In the genomic region with DNA sequence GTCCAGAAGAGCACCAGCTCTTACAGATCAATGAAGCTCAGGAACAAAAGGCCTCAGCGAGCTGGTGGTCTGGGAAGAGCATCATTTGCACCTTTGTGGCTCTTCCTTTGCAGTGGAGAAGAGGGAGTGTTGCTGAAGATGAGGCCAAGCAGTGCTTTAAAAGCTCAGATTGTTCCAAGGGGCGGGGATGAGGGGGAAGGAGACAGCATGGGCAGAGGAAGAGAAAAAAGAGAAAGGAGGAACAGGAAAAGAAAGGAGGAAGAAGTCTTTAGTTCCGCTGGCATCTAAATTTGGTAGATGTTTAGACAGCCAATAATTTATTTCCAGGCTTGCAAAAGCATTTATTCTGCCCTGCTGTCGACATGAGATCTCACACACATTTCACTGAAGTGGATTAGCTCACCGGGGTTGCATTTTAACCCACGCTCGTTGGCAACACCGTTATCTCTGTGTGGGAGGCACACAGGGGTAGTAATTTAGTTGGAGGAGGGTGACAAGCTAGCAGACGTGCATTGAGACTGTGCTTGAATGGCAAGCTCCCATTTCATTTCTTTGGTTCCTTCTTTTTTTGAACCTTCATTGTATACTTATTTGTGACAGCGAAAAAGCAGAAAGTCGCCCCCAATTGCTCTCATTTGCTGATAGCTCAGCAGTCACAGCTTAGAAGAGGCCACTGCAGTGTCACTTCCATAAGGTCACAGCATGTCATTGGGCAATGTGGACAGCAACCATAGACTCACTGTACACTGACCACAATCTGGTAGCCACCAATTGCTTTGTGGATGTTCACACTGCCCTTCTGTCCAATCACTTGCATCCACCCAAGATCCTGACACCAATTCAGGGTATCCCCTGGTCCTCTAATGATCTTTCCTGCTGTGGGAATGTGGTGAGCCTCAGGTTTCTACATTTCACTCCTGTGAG, we compare ENCODE assay signal across 12 mouse cellular contexts.
DNase-seq lines count a peak whose midpoint lies in the region.
"Had no signal": no experiment of that assay in that cellular context is flagged by ENCODE, and none has a peak within 500 bp of the region (broad histone marks: within the 10 kb centered on the region; RNA-seq: fewer than 3 reads in every experiment).

No protein-coding gene starts in this region.

- peak; percentile 11 for DNase-seq in kidney, adult 9 months
- no peak for DNase-seq in kidney, postnatal 10 days
- peak; percentile 51 to 71 for DNase-seq in frontal cortex, postnatal 10 days (ENCODE audit: low spot score in 2 of 2)
- peak; percentile 71 to 88 for DNase-seq in layer of hippocampus, adult 8-10 months (ENCODE audit: low spot score in 2 of 2)
- peak; percentile 86 for DNase-seq in right cerebral cortex, adult 18-20 months
- no peak for DNase-seq in gastrocnemius, adult 18-20 months (ENCODE audit: low spot score)
- DNase-seq in hindbrain, embryonic 10.5 days (ENCODE audit: low spot score): no peak
- no peak for DNase-seq in urinary bladder, postnatal 4 days (ENCODE audit: low spot score in 2 of 2)
- DNase-seq: adrenal gland, adult 2 months; embryo, embryonic 11 days had no signal

- no peaks in the 10 kb centered on the region for H3K27me3 ChIP-seq in hindbrain, embryonic 10.5 days (ENCODE audit: insufficient read depth, poor library complexity, severe bottlenecking)
- H3K27me3 ChIP-seq: limb, embryonic 12.5 days; megakaryocyte, embryonic 14.5 days had no signal

- H3K36me3 ChIP-seq in hindbrain, embryonic 10.5 days: no peaks in the 10 kb centered on the region
- H3K36me3 ChIP-seq: limb, embryonic 12.5 days had no signal

- no peaks in the 10 kb centered on the region for H3K4me1 ChIP-seq in hindbrain, embryonic 10.5 days (replicated peaks)
- H3K4me1 ChIP-seq: limb, embryonic 12.5 days; megakaryocyte, embryonic 14.5 days had no signal

- H3K9me3 ChIP-seq in hindbrain, embryonic 10.5 days: no peaks in the 10 kb centered on the region
- H3K9me3 ChIP-seq: limb, embryonic 12.5 days had no signal

- no peak overlapping the region for H3K4me3 ChIP-seq in hindbrain, embryonic 10.5 days
- H3K4me3 ChIP-seq: limb, embryonic 12.5 days; megakaryocyte, embryonic 14.5 days had no signal

- WGBS in hindbrain, embryonic 10.5 days: 67% methylated on average over 11 of the region's 11 CpGs

- H3K27ac ChIP-seq in hindbrain, embryonic 10.5 days: no peak overlapping the region
- H3K27ac ChIP-seq: limb, embryonic 12.5 days had no signal

Comparison
In these comparisons a context has a peak if more than half of its experiments do, and no peak if none do; other contexts are left out.
1. DNase-seq: peak in kidney, adult 9 months (single experiment), frontal cortex, postnatal 10 days (2 of 2), layer of hippocampus, adult 8-10 months (2 of 2) and right cerebral cortex, adult 18-20 months (single experiment); none in kidney, postnatal 10 days (single experiment), gastrocnemius, adult 18-20 months (single experiment), hindbrain, embryonic 10.5 days (single experiment) and urinary bladder, postnatal 4 days (0 of 2).